Mouse (Mus musculus): Measurements from ENCODE around the gene 0610009B22Rik. TPM values are rescaled to one million over a fixed set of nuclear protein-coding genes. Genes with fewer than 3 reads are reported as not detected.

0610009B22Rik gene
- polyA plus RNA-seq (2014; fragmentation: Illumina TruSeq; extraction: RNeasy Lipid Tissue Mini Kit (QIAGEN cat#74804); ENCODE audit: low replicate concordance) = 78.4 TPM

DNA sequence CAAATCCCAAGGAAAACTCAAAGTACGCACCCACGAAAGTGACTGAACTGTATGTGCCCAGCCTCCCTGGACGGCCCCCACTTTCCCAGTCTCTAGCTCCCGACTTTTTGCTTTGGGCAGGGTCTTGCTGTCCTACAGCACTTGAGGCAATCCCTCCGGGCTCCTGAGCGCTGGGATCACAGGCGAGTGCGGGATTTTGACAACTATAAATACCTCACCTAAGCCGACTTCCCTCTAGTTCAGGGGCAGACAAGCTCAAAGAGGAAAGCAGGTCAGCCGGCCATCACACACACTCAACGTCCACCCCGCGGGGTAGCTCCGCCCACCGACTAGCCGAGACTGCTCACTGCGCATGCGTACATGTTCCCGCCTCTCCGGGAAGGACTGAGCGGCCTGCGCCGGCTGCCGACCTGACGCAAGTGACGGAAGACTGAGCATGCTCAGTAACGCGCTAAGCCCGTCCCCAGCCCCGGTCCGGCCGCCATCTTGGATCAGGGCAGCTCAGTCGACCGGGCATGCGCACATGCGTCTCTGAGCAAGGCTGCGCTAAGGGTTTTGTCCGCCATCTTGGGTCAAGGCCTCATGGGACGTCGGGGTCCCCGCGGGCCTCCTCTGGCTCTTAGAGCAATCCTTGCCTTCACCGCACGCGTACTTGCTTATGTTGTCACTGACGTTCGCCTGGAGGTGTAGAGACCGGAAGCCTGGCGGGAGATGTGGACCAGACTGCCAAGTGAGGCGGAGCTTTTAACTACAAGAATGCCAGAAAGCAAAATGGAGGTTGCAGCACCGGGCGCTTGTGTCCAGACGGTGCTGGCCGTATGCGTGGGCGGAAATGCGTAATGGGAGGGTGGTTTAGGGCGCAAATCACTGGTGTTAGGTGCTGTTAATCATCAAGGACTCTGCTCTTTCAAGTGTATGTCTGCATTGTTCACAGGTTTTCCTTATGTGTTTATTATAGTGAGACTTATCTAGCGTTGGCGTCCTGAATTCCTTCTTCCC, at the start of gene 0610009B22Rik:
Gene 0610009B22Rik, minus strand, starts transcription at position 545 of the 999 bp plus-strand sequence.

DNA sequence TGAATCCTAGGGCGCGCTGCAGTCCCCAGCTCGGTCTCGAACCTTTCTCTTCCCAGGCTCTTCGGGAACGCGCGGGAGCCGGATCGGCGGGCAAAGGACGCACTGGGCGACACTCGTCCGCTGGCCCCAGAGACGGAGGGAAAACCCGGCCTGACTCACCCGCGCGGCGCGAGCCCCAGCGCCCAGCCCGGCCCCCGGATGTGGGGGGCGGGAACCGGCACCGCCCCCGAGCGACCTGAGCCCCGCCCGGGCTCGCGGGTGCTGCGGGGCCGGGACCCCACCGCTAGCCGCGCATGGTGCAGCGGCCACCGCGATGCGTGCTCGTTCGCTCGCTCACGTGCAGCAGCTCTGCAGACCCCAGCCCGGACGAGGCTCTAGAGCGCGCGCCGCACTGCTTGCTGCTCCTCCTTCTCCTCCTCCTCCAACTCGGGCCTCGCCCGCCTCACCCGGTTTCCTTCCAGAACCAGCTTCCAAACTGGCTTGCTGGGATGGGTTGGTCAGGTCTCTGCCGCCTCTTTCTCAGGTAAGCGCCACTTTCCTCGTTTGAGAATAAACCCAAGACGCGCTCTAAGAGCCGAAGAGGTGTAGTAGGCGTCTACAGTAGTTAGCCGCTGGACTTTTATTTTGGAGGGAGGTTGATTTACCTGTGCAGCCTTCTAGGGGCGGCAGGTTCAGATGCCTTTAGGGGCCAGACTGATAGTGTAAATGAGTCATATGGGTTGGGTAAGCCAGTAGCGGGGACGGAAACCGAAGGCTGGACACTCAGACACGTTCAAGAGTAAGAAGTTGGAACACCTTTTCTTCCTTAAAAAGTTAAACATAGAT, 37.8 kb downstream of the 0610009B22Rik start, which contains the start of the genes N4bp3 and D930048N14Rik:
Gene N4bp3, minus strand, starts transcription at position 152 of the 825 bp plus-strand sequence.
Gene D930048N14Rik, plus strand, starts transcription at position 264 of the 825 bp plus-strand sequence.

DNA sequence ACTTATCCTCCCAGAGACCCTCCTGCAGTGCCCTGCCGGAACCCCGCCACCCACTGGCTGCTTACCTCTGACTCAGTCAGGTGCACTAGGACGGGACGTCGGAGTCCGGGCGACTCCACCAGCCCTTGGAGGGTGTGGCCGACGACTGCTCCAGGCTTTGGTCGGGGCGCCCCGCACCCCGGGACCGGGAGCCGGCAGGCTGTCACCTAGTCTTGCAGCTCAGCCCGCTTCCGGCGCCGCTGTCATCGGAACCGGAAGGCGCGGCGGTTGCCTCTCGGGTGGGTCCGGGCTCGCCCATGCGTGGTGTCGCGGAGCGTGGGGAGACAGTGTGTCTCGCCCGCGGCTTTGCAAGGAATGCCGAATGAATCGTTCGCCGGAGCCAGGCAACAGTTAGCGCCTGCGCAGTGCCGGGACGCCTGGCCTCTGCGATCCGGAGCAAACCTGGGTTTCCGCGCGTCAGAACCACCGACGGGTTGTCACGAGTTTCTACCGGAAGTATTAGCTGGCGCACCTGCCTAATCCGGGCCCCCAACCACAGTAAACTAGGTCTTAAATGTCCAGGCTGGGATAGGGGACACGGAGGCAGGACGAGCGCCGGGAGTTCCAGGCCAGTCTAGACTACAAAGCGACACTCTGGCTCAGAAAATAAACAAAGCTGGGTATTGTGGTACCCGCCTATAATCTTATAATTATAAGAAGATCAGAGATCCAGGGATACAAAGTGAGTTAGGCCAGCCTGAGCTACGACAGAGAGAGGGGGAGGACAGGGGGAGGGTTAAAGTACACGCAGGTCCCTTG, 53.0 kb downstream of the 0610009B22Rik start, which contains the start of gene Rmnd5b:
Gene Rmnd5b, minus strand, starts transcription at position 372 of the 798 bp plus-strand sequence.

Other genes with a start within 250 kb of the 0610009B22Rik start
- 18.0 TPM for gene Phykpl, start 104.1 kb downstream of the 0610009B22Rik start, polyA plus RNA-seq (2014; fragmentation: Illumina TruSeq; extraction: RNeasy Lipid Tissue Mini Kit (QIAGEN cat#74804); ENCODE audit: low replicate concordance)
- gene Hnrnpab, start 82.0 kb downstream of the 0610009B22Rik start, polyA plus RNA-seq (2014; fragmentation: Illumina TruSeq; extraction: RNeasy Lipid Tissue Mini Kit (QIAGEN cat#74804); ENCODE audit: low replicate concordance) = 323 TPM
- 0.59 TPM for gene Nhp2, start 69.1 kb downstream of the 0610009B22Rik start, polyA plus RNA-seq (2014; fragmentation: Illumina TruSeq; extraction: RNeasy Lipid Tissue Mini Kit (QIAGEN cat#74804); ENCODE audit: low replicate concordance)
- gene Rmnd5b, start 53.0 kb downstream of the 0610009B22Rik start, polyA plus RNA-seq (2014; fragmentation: Illumina TruSeq; extraction: RNeasy Lipid Tissue Mini Kit (QIAGEN cat#74804); ENCODE audit: low replicate concordance) = 3.4 TPM
- not detected for gene N4bp3, start 38.0 kb downstream of the 0610009B22Rik start, polyA plus RNA-seq (2014; fragmentation: Illumina TruSeq; extraction: RNeasy Lipid Tissue Mini Kit (QIAGEN cat#74804); ENCODE audit: low replicate concordance)
- 0.74 TPM for gene D930048N14Rik, start 37.9 kb downstream of the 0610009B22Rik start, polyA plus RNA-seq (2014; fragmentation: Illumina TruSeq; extraction: RNeasy Lipid Tissue Mini Kit (QIAGEN cat#74804); ENCODE audit: low replicate concordance)
- gene Sec24a, start 74.8 kb upstream of the 0610009B22Rik start, polyA plus RNA-seq (2014; fragmentation: Illumina TruSeq; extraction: RNeasy Lipid Tissue Mini Kit (QIAGEN cat#74804); ENCODE audit: low replicate concordance) = 142 TPM
- gene Sar1b, start 74.8 kb upstream of the 0610009B22Rik start, polyA plus RNA-seq (2014; fragmentation: Illumina TruSeq; extraction: RNeasy Lipid Tissue Mini Kit (QIAGEN cat#74804); ENCODE audit: low replicate concordance) = 947 TPM
- 1.9 TPM for gene Jade2, start 168.8 kb upstream of the 0610009B22Rik start, polyA plus RNA-seq (2014; fragmentation: Illumina TruSeq; extraction: RNeasy Lipid Tissue Mini Kit (QIAGEN cat#74804); ENCODE audit: low replicate concordance)

All from small intestine, adult 10 weeks (tissue).